Mouse (Mus musculus): Measurements from ENCODE around the gene Klhl31. TPM values are rescaled to one million over a fixed set of nuclear protein-coding genes. Genes with fewer than 3 reads are reported as not detected.

Gene Klhl31
- polyA plus RNA-seq (2017; shearing (Covaris generic)): not detected

GRCm38 (mm10) chr9:77636450-77636951 lies at the start of gene Klhl31:
TSS of gene Klhl31 (plus strand) at chr9:77636500.

Other genes starting within 250 kb of the Klhl31 start
- gene Lrrc1, start 91.6 kb upstream of the Klhl31 start, polyA plus RNA-seq (2017; shearing (Covaris generic)): 8.1 TPM
- 3.2 TPM for gene Gclc, start 118.0 kb downstream of the Klhl31 start, polyA plus RNA-seq (2017; shearing (Covaris generic))